Mouse (Mus musculus): ENCODE results near the gene Col16a1. TPM values are rescaled to one million over a fixed set of nuclear protein-coding genes. Genes with fewer than 3 reads are reported as not detected.

Gene Col16a1
- total and polyA plus RNA-seq, 3 experiments, result 0.25 to 0.50 TPM; not detected in 1

- peak; percentile 22 for DNase-seq (ENCODE audit: low read depth, low spot score)
- no peaks in the 10 kb centered on the region for H3K36me3 ChIP-seq (ENCODE audit: control insufficient read depth in 1 of 2, insufficient read depth in 2 of 2, low read length in 2 of 2)
- H3K79me2 ChIP-seq (ENCODE audit: control insufficient read depth, insufficient read depth, low read length, poor library complexity), result no peaks in the 10 kb centered on the region
- no peak overlapping the region for H3K4me3 ChIP-seq (ENCODE audit: control insufficient read depth in 1 of 2, insufficient read depth in 1 of 2, low read depth in 2 of 2, low read length in 2 of 2)
- no peak overlapping the region for H3K27ac ChIP-seq (ENCODE audit: control insufficient read depth, low read depth, low read length)
- no peaks in the 10 kb centered on the region for H3K4me1 ChIP-seq (ENCODE audit: control insufficient read depth in 1 of 2, insufficient read depth in 2 of 2, low read length in 2 of 2)
- no peak overlapping the region for H3K9ac ChIP-seq (ENCODE audit: control insufficient read depth, low read depth, low read length, poor library complexity, severe bottlenecking)
- H3K27me3 ChIP-seq (ENCODE audit: control insufficient read depth in 1 of 2, insufficient read depth in 2 of 2, low read length in 2 of 2), result peaks cover 0 to 2% of the 10 kb centered on the region in 2 experiments; a peak in 1 of 4 replicates
- TF ChIP-seq KAT2A (conservative IDR thresholded peaks at IDR 0.05; ENCODE audit: low read depth, low read length), result no peak
- TF ChIP-seq NELFE (IDR thresholded peaks at IDR 0.05; ENCODE audit: low read depth, low read length), result no peak
- TF ChIP-seq ZKSCAN1 (IDR thresholded peaks at IDR 0.05; ENCODE audit: low read depth, low read length), result no peak
- TF ChIP-seq ETS1 (IDR thresholded peaks at IDR 0.05; ENCODE audit: low read depth, low read length), result no peak
- no peak for TF ChIP-seq ZC3H11A (IDR thresholded peaks at IDR 0.05; ENCODE audit: low read depth, low read length)
- no peak for TF ChIP-seq MXI1 (IDR thresholded peaks at IDR 0.05; ENCODE audit: low read depth, low read length)
- no peak for TF ChIP-seq EP300 (IDR thresholded peaks at IDR 0.05; ENCODE audit: low read depth in 1 of 2, low read length in 2 of 2)
- no peak for TF ChIP-seq POLR2A (IDR thresholded peaks at IDR 0.05; ENCODE audit: control insufficient read depth in 1 of 2, insufficient read depth in 1 of 2, low read depth in 1 of 2, low read length in 2 of 2, poor library complexity in 1 of 2)
- TF ChIP-seq CHD2 (IDR thresholded peaks at IDR 0.05; ENCODE audit: low read length), result no peak
- no peak for TF ChIP-seq USF1 (IDR thresholded peaks at IDR 0.05; ENCODE audit: low read depth, low read length)
- TF ChIP-seq TBP (IDR thresholded peaks at IDR 0.05; ENCODE audit: low read depth, low read length), result no peak
- TF ChIP-seq POLR2AphosphoS5 (IDR thresholded peaks at IDR 0.05; ENCODE audit: borderline replicate concordance, low read depth, low read length), result no peak
- no peak for TF ChIP-seq ZMIZ1 (IDR thresholded peaks at IDR 0.05; ENCODE audit: low read depth, low read length)
- TF ChIP-seq HCFC1 (IDR thresholded peaks at IDR 0.05; ENCODE audit: low read depth, low read length), result no peak
- no peak for TF ChIP-seq CHD1 (IDR thresholded peaks at IDR 0.05; ENCODE audit: low read depth, low read length)
- TF ChIP-seq POLR2AphosphoS2 (IDR thresholded peaks at IDR 0.05; ENCODE audit: low read length), result no peak
- no peak for TF ChIP-seq TAL1 (IDR thresholded peaks at IDR 0.05; ENCODE audit: low read length)
- no peak for TF ChIP-seq NRF1 (IDR thresholded peaks at IDR 0.05; ENCODE audit: insufficient read depth, low read depth, low read length, poor library complexity, severe bottlenecking)
- TF ChIP-seq USF2 (IDR thresholded peaks at IDR 0.05; ENCODE audit: borderline replicate concordance in 1 of 2, insufficient read depth in 1 of 2, low read depth in 1 of 2, low read length in 2 of 2), result no peak
- H3K9me3 ChIP-seq (replicated peaks; ENCODE audit: insufficient read depth, low read length), result no peaks in the 10 kb centered on the region
Measured at GRCm38 (mm10) chr4:130050056-130050824, 2.6 kb downstream of the Col16a1 start.

DNA sequence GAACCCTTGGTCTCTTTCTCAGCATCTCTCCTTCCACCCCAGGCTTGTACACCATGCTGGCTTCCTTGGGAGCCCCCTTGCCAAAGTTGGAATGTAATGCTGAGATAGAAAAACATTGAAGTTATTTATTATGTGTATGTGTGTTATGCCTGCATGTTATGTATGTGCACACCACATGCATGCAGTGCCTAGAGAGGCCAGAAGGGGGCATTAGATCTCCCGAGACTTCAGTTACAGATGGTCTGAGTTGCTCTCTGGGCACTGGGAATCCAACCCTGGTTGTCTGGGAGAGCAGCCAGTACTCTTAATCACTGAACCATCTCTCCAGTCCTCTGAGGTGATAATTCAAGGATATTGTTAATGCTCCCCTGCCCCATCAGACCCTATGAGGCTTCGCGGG lies 4.6 kb downstream of the Col16a1 start:
- Histone ChIP-seq H3K36me3 (ENCODE audit: control insufficient read depth in 1 of 2, insufficient read depth in 2 of 2, low read length in 2 of 2) (no peaks in the 10 kb centered on the region), H3K4me3 (ENCODE audit: control insufficient read depth in 1 of 2, insufficient read depth in 1 of 2, low read depth in 2 of 2, low read length in 2 of 2) (no peak overlapping the region), H3K27me3 (ENCODE audit: control insufficient read depth in 1 of 2, insufficient read depth in 2 of 2, low read length in 2 of 2) (no peaks in the 10 kb centered on the region), H3K4me1 (ENCODE audit: control insufficient read depth in 1 of 2, insufficient read depth in 2 of 2, low read length in 2 of 2) (no peaks in the 10 kb centered on the region), H3K9ac (ENCODE audit: control insufficient read depth, low read depth, low read length, poor library complexity, severe bottlenecking) (no peak overlapping the region), H3K79me2 (ENCODE audit: control insufficient read depth, insufficient read depth, low read length, poor library complexity) (no peaks in the 10 kb centered on the region), H3K9me3 (replicated peaks; ENCODE audit: insufficient read depth, low read length) (no peaks in the 10 kb centered on the region), H3K27ac (ENCODE audit: control insufficient read depth, low read depth, low read length) (no peak overlapping the region)
- TF ChIP-seq ZKSCAN1 (IDR thresholded peaks at IDR 0.05; ENCODE audit: low read depth, low read length) (no peak), SMC3 (IDR thresholded peaks at IDR 0.05; ENCODE audit: low read depth, low read length) (peak; percentile 33; the same call in 1 of the 2 replicates), ZNF384 (IDR thresholded peaks at IDR 0.05; ENCODE audit: low read depth, low read length) (no peak), CTCF (IDR thresholded peaks at IDR 0.05 in 2 of 3, conservative IDR thresholded peaks at IDR 0.05 in 1 of 3; ENCODE audit: control insufficient read depth in 1 of 3, insufficient read depth in 1 of 3, low read depth in 2 of 3, low read length in 3 of 3, poor library complexity in 1 of 3, severe bottlenecking in 1 of 3) (peak; percentile 15 to 40 (median 22); a peak in 3 of 6 replicates)
- peak; percentile 8 for DNase-seq (ENCODE audit: low read depth, low spot score)
